Mouse (Mus musculus): ENCODE results near the gene Isg20l2.

DNA sequence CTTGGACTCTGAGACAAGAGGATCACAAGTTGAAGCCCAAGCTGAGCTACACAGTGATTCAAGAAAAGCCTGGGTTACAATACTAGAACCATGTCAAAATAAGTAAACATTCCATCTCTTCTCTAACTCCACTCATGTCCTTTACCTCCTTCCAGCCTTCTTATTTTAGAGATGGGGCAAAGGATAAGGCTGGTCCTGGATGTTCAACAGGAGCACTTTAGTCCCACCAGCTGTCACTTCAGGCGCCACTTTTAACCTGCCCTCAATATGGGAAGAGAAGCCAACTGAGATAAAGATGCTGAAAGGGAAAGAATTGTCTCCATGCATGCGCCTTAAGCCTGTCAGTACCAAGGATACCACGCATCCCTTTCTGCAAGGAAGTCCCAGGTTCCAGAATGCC is 45.8 kb upstream of the Isg20l2 start:
- no peak for TF ChIP-seq CTCF (IDR thresholded peaks at IDR 0.05)
- no peak for TF ChIP-seq POLR2A (IDR thresholded peaks at IDR 0.05; ENCODE audit: insufficient read depth, low read depth, low read length)

All from heart, adult 2 months (tissue).